Mouse (Mus musculus): ENCODE data around the gene Meis2.

Gene Meis2

GRCm38 (mm10) chr2:116065570-116066005 is at the start of gene Meis2:
TSS of gene Meis2 (minus strand) at chr2:116065839.
- DNase-seq (ENCODE audit: low read depth), result peak; percentile 92

- DNase-seq (ENCODE audit: low read depth), result peak; percentile 16
Observed at GRCm38 (mm10) chr2:116106194-116106593, 40.6 kb upstream of the Meis2 start.

- no peak for DNase-seq (ENCODE audit: low read depth)
Observed at GRCm38 (mm10) chr2:116105179-116105578, 39.5 kb upstream of the Meis2 start.

DNA sequence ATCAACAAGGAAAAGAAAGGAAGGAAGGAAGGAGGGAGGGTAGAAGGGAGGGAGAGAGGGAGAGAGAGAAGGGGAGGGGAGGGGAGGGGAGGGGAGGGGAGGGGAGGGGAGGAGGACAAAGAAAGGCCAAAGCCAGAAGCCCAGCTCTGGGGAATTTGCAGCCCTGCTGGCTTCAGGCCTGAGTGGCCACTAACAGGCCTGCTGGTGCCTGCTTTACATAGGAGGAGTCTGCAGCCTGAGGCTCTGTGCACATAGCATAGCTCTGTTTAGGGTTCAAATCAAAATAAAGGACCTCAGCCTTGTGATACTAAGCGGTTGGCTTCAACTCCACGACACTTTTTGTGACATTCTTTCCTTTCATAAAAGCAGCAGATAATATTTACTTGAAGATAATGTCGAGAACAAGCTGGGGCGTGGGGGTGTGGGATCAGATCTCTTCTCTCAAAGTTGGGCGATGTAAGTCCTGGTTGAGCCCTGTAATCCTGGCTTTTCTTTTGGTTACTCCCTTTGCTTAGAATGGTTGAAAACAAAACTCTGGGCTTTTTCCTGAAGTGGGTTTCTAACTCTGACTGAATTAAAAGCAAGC is 37.9 kb upstream of the Meis2 start:
- no peak for DNase-seq (ENCODE audit: low read depth)

GRCm38 (mm10) chr2:116101221-116101620 is 35.6 kb upstream of the Meis2 start:
- DNase-seq (ENCODE audit: low read depth), result peak; percentile 64

DNA sequence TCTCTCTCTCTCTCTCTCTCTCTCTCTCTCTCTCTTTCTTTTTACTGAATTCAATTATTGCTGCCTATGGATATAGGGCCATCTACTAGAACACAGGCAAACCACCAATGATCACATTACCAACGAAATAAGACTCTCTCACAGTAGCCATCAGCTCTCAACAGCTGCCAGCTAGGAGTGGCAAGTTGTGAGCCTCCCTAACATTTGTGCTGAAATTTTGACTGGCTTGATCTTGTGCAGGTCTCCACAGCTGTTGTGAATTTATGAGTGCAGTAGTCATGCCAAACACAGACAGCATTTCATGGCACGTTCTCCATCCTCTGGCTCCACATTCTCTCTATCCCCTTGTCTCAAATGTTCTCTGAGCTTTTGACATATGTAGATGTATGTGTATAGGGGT is 15.3 kb upstream of the Meis2 start:
- DNase-seq (ENCODE audit: low read depth), result no peak

GRCm38 (mm10) chr2:116078841-116079240 is 13.2 kb upstream of the Meis2 start:
- DNase-seq (ENCODE audit: low read depth), result no peak

DNA sequence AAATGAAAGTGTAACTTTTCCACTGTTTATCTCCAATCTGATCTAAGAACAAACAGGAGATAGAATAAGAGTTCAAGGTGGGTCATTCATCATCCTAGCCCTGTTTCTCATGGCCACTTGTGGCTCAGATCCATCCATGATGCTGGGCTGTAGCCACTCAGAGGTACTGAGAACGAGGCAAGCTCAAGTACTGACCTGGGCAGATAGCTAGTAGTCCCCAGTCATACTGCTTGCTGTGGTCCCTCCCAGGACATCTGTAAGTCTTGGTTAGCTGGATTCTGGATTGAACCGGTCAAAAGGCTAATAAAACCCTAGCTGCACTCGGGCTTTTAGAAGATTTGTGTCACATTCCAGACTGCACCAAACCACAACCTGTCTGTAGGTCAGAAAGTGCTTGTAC is 12.1 kb upstream of the Meis2 start:
- no peak for DNase-seq (ENCODE audit: low read depth)

- DNase-seq (ENCODE audit: low read depth), result no peak
Observed at GRCm38 (mm10) chr2:116076752-116077480, 11.3 kb upstream of the Meis2 start.

DNA sequence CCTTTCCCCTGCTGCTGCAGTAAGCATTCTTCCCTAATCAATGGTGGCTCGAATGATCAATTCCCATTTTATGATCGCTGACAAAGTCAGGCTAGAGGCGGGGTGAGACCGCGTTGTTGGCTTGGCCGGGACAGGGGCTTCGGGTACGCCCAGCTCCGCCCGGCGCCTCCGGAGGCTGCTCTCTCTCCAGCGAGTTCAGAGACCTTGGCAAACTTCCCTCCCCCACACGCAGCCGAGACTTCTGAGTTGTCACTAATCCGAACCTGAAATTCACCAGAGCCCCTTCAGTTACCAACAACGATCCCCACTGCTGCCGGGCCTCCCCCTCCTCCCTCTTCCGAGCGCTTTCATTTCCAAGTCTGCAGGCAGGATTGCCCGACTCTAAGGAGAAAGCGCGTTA is 10.3 kb upstream of the Meis2 start:
- DNase-seq (ENCODE audit: low read depth), result no peak

- DNase-seq (ENCODE audit: low read depth), result no peak
Observed at GRCm38 (mm10) chr2:116075477-116075876, 9.8 kb upstream of the Meis2 start.

GRCm38 (mm10) chr2:116074726-116075440 is 9.2 kb upstream of the Meis2 start:
- DNase-seq (ENCODE audit: low read depth), result no peak

DNA sequence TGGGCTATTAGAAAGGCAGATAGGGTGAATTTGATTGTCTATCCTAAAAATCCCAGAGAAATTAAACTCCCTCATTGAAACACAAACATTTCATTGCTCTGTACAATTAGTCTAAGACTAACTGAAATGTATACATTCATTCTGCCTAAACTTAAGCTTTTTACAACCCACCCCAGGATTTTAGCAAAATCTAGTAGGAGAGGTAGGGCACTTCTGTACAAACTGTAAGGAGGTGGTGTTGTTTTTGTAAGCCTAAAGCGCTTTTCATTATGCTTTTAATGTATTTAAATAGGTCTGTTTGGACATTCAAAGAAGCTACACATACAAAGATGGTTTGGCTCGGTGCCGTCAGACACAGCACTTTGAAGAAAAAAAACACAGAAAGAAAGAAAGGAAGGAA is 8.4 kb upstream of the Meis2 start:
- DNase-seq (ENCODE audit: low read depth), result no peak

DNA sequence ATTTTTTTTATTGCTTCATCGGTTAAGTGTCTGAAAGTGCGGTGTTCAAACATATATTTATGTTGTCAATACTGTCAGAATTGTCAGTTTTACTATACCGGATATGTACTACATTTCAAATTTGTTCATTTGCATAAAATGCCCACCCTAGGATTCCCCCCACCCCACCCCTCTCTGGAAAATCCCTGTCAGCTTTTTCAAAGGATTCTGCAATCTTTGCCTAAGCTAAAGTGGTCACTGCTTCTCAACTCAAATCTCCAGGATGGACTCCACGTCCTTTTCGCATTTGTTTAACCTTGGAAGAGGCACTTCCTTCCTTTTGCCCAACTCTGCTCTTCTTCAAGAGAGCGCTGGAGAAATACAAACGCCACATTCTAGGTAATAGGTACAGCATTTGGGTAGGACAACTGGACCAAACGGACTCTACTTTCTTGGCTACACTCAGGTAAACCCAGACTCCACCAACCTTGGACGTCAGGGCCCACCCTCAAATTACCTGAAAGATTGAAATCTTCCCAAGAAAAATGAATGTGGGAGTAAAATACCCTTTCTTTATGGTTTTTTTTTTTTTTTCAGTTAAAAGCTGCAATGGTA is 7.8 kb upstream of the Meis2 start:
- DNase-seq (ENCODE audit: low read depth), result no peak

GRCm38 (mm10) chr2:116072706-116073105 is 7.1 kb upstream of the Meis2 start:
- no peak for DNase-seq (ENCODE audit: low read depth)

DNA sequence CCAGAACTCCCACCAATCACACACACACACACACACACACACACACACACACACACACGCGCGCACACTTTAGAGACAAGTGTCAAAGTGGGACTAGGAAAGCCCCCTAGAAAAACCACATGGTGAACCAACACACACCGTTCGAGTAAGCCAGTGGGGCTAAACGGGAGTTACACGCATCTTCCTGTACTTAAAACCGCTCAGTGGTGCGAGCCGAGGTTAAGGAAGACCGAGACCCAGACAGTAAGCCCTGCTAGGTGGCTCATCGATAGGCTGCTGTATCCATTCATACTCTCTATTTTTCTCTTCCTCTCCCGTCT is 6.6 kb upstream of the Meis2 start:
- no peak for DNase-seq (ENCODE audit: low read depth)

DNA sequence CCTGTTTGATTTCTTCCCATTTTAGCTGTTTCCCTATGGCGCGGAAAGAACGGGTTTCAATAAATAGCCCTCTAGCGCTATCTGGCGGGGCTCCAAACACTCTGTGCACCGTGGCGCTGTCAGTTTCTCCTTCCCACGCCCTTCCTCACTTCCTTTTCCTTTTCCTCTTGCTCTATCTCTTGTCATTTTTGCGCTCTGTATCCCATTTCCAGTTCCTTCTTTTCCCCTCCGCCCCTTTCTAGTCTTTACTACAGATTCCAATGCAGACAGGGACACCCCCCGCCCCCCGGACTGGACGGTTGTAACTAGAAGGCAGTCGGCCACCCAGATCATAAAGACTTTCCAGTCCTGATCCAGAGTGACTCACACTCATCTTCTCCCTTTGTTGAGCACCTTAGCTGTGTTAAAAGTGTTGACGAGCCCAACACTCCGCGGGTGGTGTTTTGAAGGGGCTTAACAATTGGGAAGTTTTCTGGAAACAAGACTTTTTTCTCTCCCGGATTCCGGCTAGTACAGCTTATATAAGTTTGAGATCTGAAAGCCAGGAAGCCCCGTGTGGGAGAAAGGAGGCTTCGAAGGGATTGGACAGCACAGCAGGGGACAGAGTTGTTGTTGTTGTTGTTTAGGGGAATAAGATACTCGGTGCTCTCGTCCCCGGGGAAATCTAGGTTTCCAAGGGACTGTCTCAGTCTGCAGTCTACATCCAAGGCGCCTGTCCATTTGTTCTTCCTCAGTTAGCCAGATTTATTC is 6.1 kb upstream of the Meis2 start:
- DNase-seq (ENCODE audit: low read depth), result peak; percentile 58

DNA sequence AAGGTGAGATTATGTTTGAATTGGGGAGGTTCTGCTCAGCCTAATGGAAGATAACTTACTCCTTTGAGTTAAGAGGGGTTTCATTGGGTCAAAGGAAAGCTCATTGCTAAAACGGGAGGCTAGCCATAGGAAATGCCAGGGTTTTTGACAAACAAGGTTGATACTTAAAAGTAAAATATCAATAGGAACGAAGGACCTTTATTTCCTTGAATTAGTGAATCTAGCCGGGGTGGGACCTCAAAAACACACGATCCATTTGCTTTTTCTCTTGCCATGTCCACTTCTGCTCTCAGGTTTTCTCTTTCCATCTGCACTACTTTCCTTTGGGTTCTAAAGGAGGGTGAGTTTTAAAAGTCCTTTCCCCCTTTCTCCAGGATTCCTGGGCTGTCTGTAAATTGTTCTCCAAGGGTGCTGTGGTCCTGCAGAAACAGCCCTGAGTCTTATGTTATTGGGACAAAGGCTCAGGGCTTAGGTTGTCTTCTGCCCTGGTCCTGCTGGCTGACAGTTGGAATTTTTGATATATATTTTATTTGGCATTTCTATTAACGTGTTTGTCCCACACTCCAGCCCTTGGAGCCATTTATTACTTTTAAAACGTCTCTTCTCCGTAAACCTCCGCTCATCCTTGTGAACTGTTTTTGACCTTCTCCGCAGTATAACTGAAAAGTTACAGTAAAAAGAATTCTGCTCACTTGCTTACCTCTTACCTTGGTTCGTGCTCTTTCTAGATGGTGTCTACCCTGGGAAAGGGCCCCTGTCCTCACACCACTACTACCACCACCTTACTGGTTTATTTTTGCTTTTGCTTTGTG is 5.2 kb upstream of the Meis2 start:
- no peak for DNase-seq (ENCODE audit: low read depth)

DNA sequence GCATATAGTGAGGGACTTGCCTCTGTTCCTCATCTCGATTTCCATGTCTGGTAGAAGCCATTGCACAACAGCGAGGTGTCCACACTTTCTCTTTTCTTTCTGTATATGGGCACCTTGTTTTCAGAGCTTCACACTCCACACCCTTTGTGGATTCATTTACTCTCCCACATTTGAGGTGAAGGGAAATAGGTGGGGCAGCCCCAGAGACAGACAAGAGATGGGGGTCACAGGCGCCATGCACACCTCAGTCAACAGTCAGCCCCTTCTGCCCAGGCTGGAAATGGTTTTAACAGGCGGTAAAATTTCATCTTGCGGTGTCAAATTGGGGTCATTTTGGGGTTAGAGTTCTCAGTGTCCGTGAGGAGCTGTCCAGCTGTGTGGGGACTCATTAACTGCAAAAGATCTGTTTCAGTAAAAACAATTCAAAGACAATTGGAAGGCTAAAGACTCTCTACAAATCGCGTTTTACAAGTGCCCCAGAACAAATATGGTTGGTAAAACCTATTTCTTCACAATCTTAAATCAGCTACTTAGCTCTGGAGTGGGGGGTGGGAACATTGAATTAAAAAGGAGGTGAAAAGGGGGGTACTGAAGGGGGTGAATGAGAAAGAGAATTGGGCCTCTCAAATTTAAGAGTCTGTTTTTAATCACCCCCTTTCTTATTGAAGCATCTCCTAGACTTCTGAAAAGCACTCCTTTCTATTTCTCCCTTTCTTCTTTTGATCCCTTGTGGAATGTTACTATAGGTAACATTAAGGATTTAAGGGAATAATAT is 4.0 kb upstream of the Meis2 start:
- no peak for DNase-seq (ENCODE audit: low read depth)

- no peak for DNase-seq (ENCODE audit: low read depth)
Observed at GRCm38 (mm10) chr2:116068901-116069300, 3.3 kb upstream of the Meis2 start.

- DNase-seq (ENCODE audit: low read depth), result no peak
Observed at GRCm38 (mm10) chr2:116068461-116068860, 2.8 kb upstream of the Meis2 start.
